Mouse (Mus musculus): ENCODE data around the gene C730034F03Rik. TPM values are rescaled to one million over a fixed set of nuclear protein-coding genes. Genes with fewer than 3 reads are reported as not detected.
"Not testable (repeated sequence)": the region's sequence is repeated elsewhere in the genome, so short reads cannot be mapped to it uniquely, and the experiment has no call there.

The C730034F03Rik gene
- 1 to 10 TPM; 1.0 to 1.6 TPM for total RNA-seq (2021)
- long read RNA-seq, experiment 1 = 0 reads
- long read RNA-seq, experiment 2, partial matches to known transcripts = 0 of 1 reads
- long read RNA-seq, experiment 2, other reads (novel, unspliced or antisense) = 0 of 1 reads

- DNase-seq (ENCODE audit: low spot score in 2 of 2) = peak; percentile 84 to 88
Measured at GRCm38 (mm10) chr15:89429352-89430221, at the start of gene C730034F03Rik, which contains the start of the genes Gm44502 and Chkb. Gene C730034F03Rik (plus strand): TSS chr15:89429589. Gene Gm44502 (minus strand): TSS chr15:89429696. Gene Chkb (minus strand): TSS chr15:89429908.

GRCm38 (mm10) chr15:89384617-89385016 is 44.8 kb upstream of the C730034F03Rik start, which contains the start of gene Klhdc7b:
Gene Klhdc7b (plus strand): TSS chr15:89384917.
- no peak for DNase-seq (ENCODE audit: low spot score in 2 of 2)

GRCm38 (mm10) chr15:89387127-89387526 is 42.3 kb upstream of the C730034F03Rik start:
- peak in 1 of 2 experiments; percentile 7 for DNase-seq (ENCODE audit: low spot score in 2 of 2)

- no peak for DNase-seq (ENCODE audit: low spot score in 2 of 2)
Measured at GRCm38 (mm10) chr15:89390081-89390480, 39.3 kb upstream of the C730034F03Rik start.

GRCm38 (mm10) chr15:89396883-89397282 is 32.5 kb upstream of the C730034F03Rik start:
- DNase-seq (ENCODE audit: low spot score in 2 of 2) = no peak

GRCm38 (mm10) chr15:89398146-89398545 is 31.2 kb upstream of the C730034F03Rik start:
- DNase-seq (ENCODE audit: low spot score in 2 of 2) = no peak

GRCm38 (mm10) chr15:89399716-89400115 is 29.7 kb upstream of the C730034F03Rik start:
- DNase-seq (ENCODE audit: low spot score in 2 of 2) = peak in 1 of 2 experiments; percentile 4

GRCm38 (mm10) chr15:89402471-89402870 is 26.9 kb upstream of the C730034F03Rik start:
- DNase-seq (ENCODE audit: low spot score in 2 of 2) = no peak

- DNase-seq (ENCODE audit: low spot score in 2 of 2) = no peak
Measured at GRCm38 (mm10) chr15:89404831-89405623, 24.4 kb upstream of the C730034F03Rik start.

- no peak for DNase-seq (ENCODE audit: low spot score in 2 of 2)
Measured at GRCm38 (mm10) chr15:89406691-89407090, 22.7 kb upstream of the C730034F03Rik start.

- DNase-seq (ENCODE audit: low spot score in 2 of 2) = no peak
Measured at GRCm38 (mm10) chr15:89410118-89410517, 19.3 kb upstream of the C730034F03Rik start, which contains the start of gene Syce3. Gene Syce3 (minus strand): TSS chr15:89410503.

GRCm38 (mm10) chr15:89415282-89415681 is 14.1 kb upstream of the C730034F03Rik start:
- DNase-seq (ENCODE audit: low spot score in 2 of 2) = no peak

- DNase-seq (ENCODE audit: low spot score in 2 of 2) = no peak
Measured at GRCm38 (mm10) chr15:89421938-89422337, 7.5 kb upstream of the C730034F03Rik start.

- DNase-seq (ENCODE audit: low spot score in 2 of 2) = no peak
Measured at GRCm38 (mm10) chr15:89424621-89425020, 4.8 kb upstream of the C730034F03Rik start.

GRCm38 (mm10) chr15:89425711-89426121 is 3.7 kb upstream of the C730034F03Rik start, which contains the start of gene Cpt1b:
Gene Cpt1b (minus strand): TSS chr15:89425863.
- no peak for DNase-seq (ENCODE audit: low spot score in 2 of 2)

- DNase-seq (ENCODE audit: low spot score in 2 of 2) = no peak
Measured at GRCm38 (mm10) chr15:89426716-89427115, 2.7 kb upstream of the C730034F03Rik start.

GRCm38 (mm10) chr15:89428136-89428790 is 1.1 kb upstream of the C730034F03Rik start:
- DNase-seq (ENCODE audit: low spot score in 2 of 2) = no peak

GRCm38 (mm10) chr15:89428821-89429351 is 503 bp upstream of the C730034F03Rik start:
- no peak for DNase-seq (ENCODE audit: low spot score in 2 of 2)

GRCm38 (mm10) chr15:89430341-89430740 is 952 bp downstream of the C730034F03Rik start:
- DNase-seq (ENCODE audit: low spot score in 2 of 2) = no peak

- not testable (repeated sequence) for DNase-seq (ENCODE audit: low spot score in 2 of 2)
Measured at GRCm38 (mm10) chr15:89430771-89431170, 1.4 kb downstream of the C730034F03Rik start.

Data from adrenal gland, adult 18-20 months (tissue).